Mouse (Mus musculus) adrenal gland, adult (tissue): Measurements from ENCODE around the gene Fbxl14.
"Not testable (repeated sequence)": the region's sequence is repeated elsewhere in the genome, so short reads cannot be mapped to it uniquely, and the experiment has no call there.

Source experiments
- DNase-seq, 2 experiments: peaks; one replicate each; pipeline ENCODE4 v3.0.0; 2022 to 2023; ENCODE audit warnings: low spot score in 1 of 2; ENCODE audit not compliant: inconsistent age in 2 of 2

The Fbxl14 gene

DNA sequence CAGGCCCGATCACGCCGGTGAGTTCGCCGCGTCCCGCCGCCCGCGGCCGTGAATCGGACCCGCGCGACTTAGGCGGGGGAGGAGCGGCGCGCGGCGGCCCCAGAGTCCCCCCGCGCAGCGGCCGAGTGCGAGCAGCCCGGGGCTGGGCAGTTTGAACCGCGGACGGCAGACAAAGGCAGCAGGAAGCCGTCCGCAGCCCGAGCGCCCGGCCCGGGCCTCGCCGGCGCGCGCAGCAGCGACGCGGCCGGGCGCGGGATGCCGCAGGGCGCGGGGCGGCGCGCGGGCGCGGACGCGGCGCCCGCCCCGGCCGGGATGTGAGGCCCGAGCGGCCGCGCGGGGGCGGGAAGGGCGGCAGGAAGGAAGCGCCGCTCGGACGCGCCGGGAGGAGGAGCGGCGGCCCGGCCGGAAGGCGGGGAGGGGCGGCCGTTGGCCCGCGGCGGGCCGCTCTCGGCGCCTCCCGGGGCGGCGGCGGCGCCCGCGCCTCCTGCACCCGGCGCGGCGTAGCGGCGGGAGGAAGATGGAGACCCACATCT, at the start of gene Fbxl14:
Fbxl14 (plus strand) TSS at position 326 of the 533 bp plus-strand sequence.
- peak in 1 of 2 experiments; percentile 96 for DNase-seq

DNA sequence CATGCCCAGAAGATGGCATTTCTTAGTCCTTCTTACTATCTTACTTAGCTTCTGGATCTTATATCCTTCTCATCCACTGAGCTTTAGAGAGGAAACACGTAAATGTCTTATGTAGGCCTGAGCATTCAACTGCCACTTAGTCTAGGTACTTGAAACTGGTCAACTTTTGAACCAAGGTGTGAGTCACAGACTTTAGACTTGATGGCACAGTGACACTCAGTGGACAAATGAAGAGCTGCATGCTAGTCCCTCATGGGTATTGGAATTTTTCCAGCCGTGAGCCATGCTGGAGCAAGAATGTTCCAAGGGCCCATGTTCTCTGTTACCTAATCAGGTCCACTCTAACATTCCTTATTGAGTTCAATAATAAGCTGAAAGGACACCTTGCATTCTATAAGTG, 49.0 kb upstream of the Fbxl14 start:
- DNase-seq: peak; percentile 76 to 95

DNA sequence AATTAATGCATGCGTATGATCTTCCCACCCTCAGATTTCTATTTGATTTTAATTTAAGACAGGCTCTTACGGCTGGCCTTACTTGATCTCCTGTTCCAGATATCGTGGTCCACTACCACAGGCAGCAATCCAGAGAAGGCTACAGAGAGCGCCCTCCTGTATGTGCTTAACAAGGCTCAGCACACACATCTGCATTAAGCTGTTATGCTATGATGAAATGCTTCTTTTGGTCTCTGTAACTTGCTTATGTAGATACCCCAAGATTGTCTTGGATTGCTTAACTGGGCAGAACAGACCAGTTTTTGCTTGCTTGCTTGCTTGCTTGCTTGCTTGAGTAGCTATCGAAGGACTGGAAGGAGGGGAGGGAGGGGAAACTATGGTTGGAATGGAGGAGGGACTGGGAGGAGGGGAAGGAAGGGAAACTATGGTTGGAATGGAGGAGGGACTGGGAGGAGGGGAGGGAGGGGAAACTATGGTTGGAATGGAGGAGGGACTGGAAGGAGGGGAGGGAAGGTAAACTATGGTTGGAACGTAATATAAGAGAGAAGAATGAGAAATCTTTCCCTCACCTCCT, 47.6 kb upstream of the Fbxl14 start:
- no peak for DNase-seq

DNA sequence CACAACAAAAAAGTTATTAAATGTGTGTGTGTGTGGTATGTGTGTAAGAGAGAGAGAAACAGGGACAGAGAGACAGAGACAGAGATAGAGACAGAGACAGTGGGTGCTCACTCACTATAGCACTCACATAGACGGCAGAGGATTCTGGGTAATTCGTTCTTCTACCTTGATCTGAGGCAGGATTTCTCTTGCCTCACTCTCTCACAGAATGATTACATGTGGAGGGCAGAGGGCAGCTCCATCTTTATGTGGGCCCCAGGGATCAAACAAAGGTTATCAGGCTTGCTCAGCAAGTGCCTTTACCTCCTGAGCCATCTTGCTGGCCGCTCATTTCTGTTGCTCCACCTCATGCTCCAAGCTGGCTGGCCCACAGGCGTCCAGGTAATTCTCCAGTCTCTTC, 45.1 kb upstream of the Fbxl14 start:
- no peak for DNase-seq

DNA sequence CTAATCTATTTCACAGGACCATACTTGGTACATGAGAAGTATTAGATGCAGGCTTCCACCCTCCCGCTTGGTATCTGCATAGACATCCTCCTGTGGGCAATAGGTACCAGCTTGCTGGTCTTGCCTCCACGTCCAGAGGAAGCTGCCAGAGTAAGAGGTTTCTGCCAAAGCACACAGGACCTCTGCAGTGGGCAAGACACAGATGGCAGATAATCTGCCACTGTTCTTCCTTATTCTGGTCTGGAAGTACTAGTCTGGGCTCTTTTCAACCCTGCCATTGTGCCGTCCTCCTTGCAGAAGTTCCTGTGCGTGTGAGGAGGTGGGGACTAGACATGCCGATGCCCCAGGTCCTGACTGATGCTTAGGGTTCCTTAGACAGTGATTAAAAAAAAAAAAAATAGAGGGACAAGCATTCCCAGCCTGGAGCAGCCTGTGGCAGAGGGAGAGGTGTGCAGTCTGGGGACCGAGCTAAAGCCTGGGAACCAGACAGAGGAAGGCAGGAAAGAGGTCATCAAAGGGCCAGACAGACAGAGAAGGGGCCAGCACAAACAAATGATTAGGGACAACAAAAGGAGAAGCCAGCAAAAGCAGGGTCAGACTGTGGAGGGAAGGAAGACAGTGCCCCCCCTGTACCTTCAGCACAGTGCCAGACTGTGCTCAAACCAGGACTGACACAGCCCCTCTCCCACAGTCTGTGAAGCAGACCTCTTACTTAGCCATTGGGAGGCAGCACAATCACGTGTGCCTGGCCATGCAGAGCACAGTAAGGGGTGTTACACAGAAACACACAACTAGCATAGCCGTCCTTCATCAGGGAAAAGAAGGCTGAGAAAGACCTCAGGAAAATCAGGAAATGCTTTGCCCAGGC, 41.3 kb upstream of the Fbxl14 start:
- no peak for DNase-seq

DNA sequence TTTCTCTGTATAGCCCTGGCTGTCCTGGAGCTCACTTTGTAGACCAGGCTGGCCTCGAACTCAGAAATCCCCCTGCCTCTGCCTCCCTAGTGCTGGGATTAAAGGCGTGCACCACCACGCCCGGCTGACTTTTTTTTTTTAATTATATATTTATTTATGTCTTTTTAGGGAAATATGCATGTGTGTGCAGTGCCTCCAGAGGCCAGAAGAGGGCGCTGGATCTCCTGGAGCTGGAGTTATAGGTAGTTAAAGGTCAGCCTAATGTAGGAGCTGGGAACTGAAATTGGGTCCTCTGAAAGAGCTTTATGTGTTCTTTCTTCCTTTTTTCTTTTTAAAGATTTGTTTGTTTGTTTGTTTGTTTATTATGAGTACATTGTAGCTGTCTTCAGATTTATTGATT, 36.7 kb upstream of the Fbxl14 start:
- not testable (repeated sequence) for DNase-seq

DNA sequence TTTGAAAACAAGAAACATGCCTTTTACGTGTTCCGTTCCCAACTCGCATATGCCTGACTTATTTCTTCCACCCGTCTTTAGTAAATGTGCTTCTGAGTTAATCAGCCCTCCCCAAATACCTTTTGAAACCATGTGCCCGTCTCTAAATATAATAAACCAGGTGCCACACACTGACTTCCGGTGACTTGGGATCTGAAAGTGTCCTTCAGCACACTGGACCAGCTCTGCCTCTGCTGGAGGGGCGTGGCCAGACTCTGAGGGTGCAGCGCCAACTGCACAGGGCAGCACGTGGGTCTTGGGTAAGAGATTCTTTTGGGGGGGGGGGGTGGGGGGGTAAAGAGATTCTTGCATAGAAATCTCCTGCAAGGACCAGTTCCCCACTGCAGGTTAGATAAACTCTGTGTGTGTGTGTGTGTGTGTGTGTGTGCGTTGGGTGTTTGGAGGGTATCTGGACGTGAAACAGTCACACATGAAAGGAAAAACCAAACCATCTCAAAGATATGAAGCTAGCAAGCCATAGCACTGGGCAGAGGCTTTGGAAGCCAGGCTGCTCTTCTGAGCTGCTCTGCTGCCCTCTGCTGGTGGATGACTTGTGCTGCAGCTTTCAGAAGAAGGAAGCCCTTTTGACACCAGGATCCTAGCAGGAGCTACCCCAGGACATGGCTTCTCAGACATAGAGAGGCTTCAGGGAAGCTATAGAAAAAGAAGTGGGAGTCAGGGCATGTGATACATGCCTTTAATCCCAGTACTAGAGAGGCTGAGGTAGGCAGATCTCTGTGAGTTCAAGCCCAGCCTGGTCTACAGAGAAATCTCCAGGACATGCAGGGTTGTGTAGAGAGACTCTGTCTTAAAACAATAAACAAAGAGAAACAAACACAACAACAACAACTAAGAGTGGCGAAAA, 35.5 kb upstream of the Fbxl14 start:
- DNase-seq: peak; percentile 83 to 93

DNA sequence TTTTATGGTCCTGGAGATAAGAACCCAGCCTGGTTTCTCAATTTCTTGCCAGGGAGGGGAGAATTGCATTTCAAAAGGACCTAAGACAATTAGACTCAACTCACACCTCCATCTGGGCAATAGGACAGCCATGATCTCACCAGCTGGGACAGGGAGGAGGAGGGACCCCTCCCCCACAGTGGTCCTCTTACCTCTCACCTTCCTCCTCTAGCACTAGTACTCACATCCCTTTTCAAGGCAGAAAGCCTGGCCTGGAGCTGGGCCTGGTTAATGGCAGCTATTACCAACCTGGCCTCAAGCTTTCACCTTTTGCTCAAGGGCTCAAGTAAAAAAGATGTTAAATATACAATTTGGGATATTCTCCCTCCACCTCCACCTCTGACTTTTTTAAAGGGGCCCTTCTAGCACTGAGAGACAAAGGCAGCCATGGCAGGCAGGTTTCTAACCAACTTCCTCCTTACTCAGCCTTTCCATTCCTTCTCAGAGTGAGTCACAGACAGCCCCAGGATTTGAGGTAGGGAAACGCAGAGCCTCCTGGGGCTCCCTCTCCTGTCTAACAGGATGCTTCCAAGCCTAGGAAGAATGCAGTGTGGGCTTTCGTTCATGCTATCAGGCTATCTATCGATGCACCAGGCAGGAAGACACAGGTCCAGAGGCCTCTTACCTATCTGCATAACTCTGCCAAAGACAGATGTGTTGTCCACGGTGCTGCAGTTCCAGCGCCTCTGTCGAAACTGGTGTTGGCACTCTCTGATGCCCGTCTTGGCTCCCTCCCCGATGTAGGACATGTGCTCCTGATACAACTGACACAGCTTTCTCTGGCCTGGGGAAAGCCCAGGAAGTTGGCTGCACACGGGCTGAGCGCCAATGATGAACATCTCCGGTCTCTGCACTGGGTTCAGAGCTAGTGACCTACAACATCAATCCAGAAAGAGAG, 33.5 kb upstream of the Fbxl14 start:
- DNase-seq: peak in 1 of 2 experiments; percentile 67

DNA sequence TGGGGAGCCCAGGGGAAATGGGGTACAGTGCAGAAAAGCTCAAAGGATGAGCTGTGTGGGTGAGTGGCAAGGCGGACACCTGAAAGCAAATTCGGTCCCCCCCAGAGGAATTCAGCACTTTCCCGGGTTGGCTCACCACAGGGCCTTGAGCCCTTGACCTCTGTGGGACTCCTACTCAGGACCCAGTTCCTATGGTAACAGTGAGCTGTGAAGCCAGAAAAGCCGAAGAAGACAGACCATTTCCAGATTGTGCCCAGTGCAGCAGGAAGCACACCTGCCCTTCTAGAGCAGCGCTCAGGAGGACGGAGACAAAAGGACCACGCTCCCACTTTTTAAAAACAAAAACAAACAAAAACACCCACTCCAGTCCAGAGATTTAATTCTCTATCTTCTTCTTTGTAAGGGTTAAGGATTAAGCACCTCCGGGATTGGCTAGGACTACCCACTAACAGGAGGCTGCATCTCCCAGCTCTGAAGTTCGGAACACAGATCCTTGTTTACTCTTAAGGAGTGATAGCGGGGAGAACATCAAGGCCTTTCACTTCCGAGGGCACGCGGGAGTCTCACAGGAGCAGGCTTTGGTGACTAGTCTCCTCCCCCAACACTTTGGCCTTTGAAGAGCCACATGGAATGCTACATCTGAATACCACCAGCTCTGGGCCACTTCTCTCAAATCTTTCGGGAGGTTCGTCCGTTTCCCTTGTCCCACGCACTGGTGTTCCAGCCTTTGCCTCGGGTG, 31.0 kb upstream of the Fbxl14 start:
- peak; percentile 58 to 80 for DNase-seq

DNA sequence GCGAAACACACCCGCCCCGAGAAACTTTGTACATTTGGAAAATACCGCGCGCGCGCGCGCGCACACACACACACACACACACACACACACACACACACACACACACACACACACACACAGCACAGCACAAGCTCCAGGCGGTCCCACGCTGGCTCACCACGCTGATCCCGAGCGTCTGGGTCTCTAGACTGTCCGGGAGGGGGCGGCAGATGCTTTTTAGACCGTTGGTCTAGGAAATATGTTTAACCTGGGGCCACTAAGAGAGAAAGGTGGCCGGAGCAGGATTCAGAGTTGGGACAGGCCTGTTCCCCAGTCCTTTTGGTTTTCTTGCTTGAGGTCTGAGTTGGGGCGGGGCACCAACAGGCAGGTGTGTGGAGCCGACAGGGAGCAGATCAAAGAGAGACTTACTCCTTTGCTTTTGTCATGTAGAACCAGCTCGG, 30.4 kb upstream of the Fbxl14 start:
- peak; percentile 81 to 87 for DNase-seq

DNA sequence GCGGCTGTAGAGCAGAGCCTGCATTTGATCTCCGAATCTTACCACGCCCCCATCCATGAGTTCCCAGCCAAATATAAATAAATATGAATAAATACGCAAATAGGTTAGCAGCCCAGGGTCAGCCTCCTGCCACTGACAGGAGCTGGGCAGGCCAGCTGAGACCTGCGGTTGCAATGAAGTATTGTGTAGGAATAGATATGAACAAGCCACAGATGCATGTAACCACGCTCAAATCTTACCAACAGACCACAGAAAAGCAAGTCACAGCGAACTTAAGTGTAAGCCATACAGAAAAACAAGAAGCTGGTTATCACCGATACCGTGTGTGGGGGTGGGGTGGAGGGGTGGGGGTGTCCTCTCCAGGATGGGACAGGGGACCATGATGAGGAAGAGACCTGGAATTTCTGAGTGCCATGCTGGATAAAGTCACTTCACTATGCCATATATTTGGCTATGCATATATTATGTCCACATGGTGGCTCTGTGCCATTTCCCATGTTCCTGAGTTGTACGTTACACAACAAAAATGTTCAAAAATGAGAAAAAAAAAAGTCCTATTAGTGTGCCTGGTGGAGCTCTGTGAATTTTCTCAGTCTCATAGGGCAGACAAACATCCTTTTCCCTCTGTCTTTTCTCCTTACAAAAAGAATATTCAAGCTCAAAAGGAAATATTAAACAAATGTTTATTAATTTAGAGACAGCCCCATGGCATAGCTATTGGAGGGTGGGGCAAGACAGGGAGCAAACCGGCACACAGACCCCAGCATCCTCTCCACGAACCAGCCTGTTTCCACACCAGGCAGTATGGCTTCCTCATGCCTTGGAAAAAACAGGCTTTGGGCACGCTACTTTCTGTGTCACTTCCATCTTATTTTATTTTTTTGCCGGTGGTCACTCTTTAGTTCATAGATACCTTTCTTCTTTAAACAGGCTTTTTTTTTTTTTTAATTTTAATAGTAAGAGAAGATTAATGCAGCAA, 28.2 kb upstream of the Fbxl14 start:
- no peak for DNase-seq

DNA sequence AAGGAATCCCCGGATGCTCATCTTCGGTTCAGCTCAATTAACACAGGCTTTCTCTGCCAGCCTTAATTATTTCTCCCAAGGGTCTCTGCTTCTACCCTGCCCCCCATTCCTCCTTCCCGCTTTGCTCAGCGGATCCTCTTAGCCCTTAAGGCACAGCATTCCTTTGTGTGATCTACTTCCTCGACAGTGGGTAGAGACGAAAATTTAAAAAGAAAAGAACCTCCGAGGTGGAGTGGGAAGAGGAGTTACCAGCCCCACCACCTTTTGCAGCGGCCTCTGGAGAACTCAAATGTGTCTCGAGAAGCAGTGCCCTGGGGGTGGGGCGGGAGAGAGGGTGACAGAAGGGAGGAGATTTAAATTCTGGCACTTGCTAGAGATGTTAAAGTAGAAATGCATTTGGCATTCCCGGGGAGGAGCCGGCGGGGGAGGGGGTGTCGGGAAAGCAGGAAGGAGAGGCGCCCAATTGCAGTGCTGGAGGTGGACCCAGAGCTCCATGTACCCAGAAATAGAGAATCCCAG, 27.4 kb upstream of the Fbxl14 start:
- DNase-seq: peak; percentile 53 to 76

DNA sequence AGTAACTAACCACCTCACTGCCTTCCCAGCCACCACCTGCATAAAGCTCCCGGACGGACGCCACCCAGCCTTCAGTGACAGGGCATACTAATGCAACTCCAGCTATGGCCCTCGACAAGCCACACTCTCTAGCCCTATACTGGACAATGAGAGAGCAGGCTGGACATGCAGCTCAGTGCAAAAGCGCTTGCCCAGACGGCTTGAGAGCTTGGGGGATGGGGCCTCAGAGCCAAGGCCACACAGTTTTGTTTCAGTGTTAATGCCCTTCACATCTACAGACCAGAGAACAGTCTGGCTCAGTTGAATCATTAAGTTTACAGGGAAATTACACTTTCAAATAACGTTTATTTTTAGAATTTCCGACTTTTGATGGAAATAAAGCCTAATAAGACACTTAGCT, 21.3 kb upstream of the Fbxl14 start:
- DNase-seq: peak in 1 of 2 experiments; percentile 60

DNA sequence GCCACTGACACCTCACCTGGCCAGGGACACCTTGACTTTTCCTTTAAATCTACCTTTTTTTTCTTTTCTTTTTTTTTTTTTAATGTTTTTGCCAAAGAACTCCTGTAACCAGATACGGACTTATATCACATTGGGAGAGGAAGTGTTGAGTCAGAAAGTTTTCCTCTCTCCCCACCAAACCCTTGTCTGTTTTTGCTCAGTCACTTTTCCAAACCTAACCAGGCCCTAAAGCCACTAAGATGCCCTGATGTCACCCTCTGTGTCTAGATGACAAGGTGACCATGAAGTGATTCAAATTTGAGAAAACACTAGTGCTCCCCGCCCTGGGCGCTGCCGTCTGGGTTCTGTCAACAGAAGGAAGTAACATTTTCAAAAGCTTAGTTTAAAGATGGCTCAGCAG, 20.4 kb upstream of the Fbxl14 start:
- no peak for DNase-seq

DNA sequence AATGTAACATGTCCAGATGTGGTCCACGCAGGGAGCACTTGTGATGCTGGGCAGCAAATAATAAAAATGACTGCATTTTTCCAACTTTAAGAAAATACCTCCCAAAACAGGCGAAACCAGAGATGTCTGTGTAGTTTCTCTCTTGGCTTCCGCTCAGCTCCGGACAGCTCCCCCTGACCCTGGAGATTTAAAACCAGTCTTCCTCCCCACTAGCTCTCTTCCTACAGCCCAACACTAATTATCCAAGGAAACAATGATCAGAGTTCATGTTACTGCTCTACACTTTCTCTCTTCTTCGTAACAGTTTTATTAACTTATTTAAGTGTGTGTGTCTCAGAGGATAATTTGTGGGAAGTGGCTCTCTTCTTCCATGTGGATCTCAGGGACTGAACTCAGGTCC, 19.1 kb upstream of the Fbxl14 start:
- DNase-seq: no peak

DNA sequence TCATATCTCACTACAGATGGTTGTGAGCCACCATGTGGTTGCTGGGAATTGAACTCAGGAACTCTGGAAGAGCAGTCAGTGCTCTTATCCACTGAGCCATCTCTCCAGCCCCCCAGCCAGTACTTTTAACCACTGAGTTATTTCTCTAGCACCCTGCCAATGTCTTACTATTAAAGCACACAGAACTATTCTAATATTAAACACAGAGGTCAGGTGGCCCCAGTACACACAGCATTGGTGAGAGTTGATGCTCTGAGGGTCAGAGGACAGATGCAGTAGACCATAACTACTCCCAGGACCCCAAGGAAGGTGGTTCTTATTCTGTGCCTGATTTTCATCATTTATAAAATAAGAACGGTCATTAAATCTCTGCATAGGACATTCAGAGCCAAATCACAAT, 13.3 kb upstream of the Fbxl14 start:
- no peak for DNase-seq

DNA sequence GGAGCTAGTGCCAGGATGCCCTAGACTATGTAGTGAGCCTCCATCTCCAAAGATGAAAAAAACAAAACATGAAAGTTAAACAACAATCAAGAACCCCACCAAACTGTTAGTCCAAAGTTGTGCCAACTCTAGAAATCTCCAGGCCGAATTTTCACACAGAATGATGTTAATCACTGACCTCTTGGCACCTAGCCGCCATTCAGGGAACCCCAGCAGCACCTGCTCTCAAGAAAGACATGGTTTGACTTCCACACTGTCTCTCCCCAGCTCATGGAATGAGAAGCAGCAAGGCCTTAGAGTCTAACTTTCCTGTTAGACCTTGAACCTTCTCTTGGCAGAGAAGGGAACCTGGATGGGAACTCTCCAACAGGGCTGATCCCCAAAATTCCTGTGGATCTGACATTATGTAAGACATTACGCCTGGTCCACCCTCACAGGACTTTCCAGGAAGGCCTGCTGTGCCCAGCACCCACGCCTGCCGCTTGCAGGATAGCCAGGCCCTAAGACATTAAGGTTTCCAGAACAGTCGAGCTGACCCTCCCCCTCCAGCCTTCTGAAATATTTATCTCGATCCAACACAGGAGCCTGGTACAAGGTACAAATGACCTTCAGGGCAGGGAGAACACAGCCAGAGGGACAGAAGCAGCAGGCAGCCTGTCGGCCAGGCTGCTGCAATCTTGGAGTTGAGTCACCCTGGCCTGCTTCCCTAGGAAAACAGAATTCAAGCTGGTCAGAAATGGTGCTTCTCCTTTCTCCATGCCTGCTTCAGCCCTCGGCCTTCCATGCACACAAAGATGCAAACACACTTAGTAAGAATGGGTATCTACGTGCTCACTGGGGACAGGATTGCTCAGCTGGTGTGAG, 12.3 kb upstream of the Fbxl14 start:
- peak; percentile 84 to 92 for DNase-seq
